Mouse (Mus musculus) heart, embryonic 14.5 days (tissue): Measurements from ENCODE around the gene Kpna4. TPM values are rescaled to one million over a fixed set of nuclear protein-coding genes. Genes with fewer than 3 reads are reported as not detected.

Source experiments
- ATAC-seq: fragments of 200-750 bp; cut with Nextera tagmentation; 2 replicates; pipeline ENCODE4 v1.8.0; 2017; ENCODE audit warnings: low read depth, moderate TSS enrichment; ENCODE audit not compliant: insufficient number of reproducible peaks, insufficient read depth, low FRiP score
- H3K27ac ChIP-seq, 2 experiments: fragments of 200-500 bp in 1 of 2; fragments of 300-500 bp in 1 of 2; sonication (generic) in 1 of 2; replicated peaks in 1 of 2; 2 replicates each; pipeline ENCODE4 v1.5.1; 2012 to 2014; ENCODE audit warnings: low read depth in 2 of 2, low read length in 2 of 2, control low read depth in 1 of 2, mild to moderate bottlenecking in 1 of 2, mixed read lengths in 1 of 2; ENCODE audit not compliant: control insufficient read depth in 1 of 2, insufficient read depth in 1 of 2
- H3K27me3 ChIP-seq: fragments of 300-500 bp; sonication (generic); 2 replicates; pipeline ENCODE4 v1.6.1; 2014; ENCODE audit warnings: mild to moderate bottlenecking, low read length, control low read depth; ENCODE audit not compliant: control insufficient read depth, insufficient read depth
- H3K36me3 ChIP-seq: fragments of 300-500 bp; sonication (generic); 2 replicates; pipeline ENCODE4 v1.6.1; 2014; ENCODE audit warnings: mild to moderate bottlenecking, control low read depth, low read length, mixed read lengths; ENCODE audit not compliant: control insufficient read depth, insufficient read depth
- H3K4me1 ChIP-seq, 2 experiments: fragments of 200-500 bp in 1 of 2; fragments of 300-500 bp in 1 of 2; sonication (generic) in 1 of 2; 2 replicates each; pipeline ENCODE4 v1.6.1; 2012 to 2014; ENCODE audit warnings: low read length in 2 of 2, control low read depth in 1 of 2, mixed read lengths in 1 of 2; ENCODE audit not compliant: control insufficient read depth in 2 of 2, insufficient read depth in 2 of 2
- H3K4me2 ChIP-seq: fragments of 300-500 bp; sonication (generic); 2 replicates; pipeline ENCODE4 v1.6.1; 2014; ENCODE audit warnings: mild to moderate bottlenecking, low read length
- H3K4me3 ChIP-seq, 2 experiments: fragments of 200-500 bp in 1 of 2; fragments of 300-500 bp in 1 of 2; sonication (generic) in 1 of 2; 2 replicates each; pipeline ENCODE4 v1.5.1; 2012 to 2014; ENCODE audit warnings: low read length in 2 of 2, mild to moderate bottlenecking in 2 of 2, control low read depth in 1 of 2, low read depth in 1 of 2, moderate library complexity in 1 of 2; ENCODE audit not compliant: control insufficient read depth in 1 of 2, insufficient read depth in 1 of 2
- H3K9ac ChIP-seq: fragments of 300-500 bp; sonication (generic); 2 replicates; pipeline ENCODE4 v1.6.1; 2014; ENCODE audit warnings: mild to moderate bottlenecking, low read length
- H3K9me3 ChIP-seq: fragments of 300-500 bp; sonication (generic); 2 replicates; pipeline ENCODE4 v1.6.1; 2016; ENCODE audit warnings: low read length, control low read depth; ENCODE audit not compliant: control insufficient read depth
- WGBS: fragments of 180-500 bp; shearing (Covaris S2); extraction: QIAGEN DNeasy Blood & Tissue Kit; methylation state at CpG from one replicate; pipeline ENCODE4 v1.1.7; 2014; 5-methylcytosine and 5-hydroxymethylcytosine counted together
- polyA plus RNA-seq: library from polyadenylated mRNA; unstranded; fragments of >200 nt; fragmentation: Nextera tagmentation; extraction: Ambion mirVana; gene quantifications from 2 replicates; pipeline ENCODE4 v1.2.1, GENCODE M21; 2014

Kpna4 gene
- polyA plus RNA-seq, 1 experiment from 2014 or later, result 31.2 TPM

DNA sequence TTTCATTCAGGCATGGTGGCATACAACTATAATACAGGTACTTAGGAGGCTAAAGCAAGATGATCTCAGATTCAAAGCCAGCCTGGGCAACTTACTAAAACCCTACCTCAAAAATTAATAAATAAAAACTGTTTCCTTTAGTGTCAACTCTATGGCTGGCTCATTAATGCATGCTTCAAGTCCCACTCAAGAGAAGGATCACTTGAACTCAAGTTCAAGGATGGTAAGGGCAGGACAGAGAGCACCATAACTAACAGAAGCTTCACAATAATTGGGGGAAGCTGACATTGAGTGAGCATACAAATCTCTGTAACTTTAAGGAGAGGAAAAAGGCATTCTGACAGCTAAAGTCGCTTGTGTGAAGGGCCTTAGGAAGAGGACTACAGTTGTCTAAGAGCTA is 13.0 kb downstream of the Kpna4 start:
- no peak for ATAC-seq
- Histone ChIP-seq H3K4me3 (no peak overlapping the region), H3K4me2 (no peak overlapping the region), H3K27me3 (no peaks in the 10 kb centered on the region), H3K4me1 (peaks cover 2 to 25% of the 10 kb centered on the region in 2 experiments; a peak in 3 of 4 replicates), H3K9ac (no peak overlapping the region), H3K9me3 (no peaks in the 10 kb centered on the region), H3K36me3 (no peaks in the 10 kb centered on the region), H3K27ac (no peak overlapping the region)
- WGBS, result 67% methylated on average over 1 of the region's 1 CpGs

DNA sequence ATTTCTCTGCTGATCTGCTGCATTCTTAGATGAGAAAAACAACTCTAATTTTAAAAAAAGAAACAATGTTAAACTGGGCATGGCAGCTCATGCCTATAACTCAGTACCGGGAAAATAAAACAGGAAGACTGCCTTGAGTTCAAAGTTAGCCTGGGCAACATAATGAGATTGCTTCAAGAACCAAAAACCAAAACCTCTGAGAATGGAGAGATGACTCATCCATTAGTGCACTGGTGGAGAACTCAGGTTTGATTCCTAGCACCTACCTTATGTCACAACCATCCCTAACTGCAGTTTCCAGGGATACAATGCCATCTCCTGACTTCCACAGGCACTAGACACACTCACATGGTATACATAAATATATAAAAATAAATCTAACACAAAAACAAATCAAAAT is 17.8 kb downstream of the Kpna4 start:
- Histone ChIP-seq H3K9me3 (no peaks in the 10 kb centered on the region), H3K9ac (no peak overlapping the region), H3K4me3 (no peak overlapping the region), H3K4me1 (no peaks in the 10 kb centered on the region), H3K27me3 (no peaks in the 10 kb centered on the region), H3K36me3 (no peaks in the 10 kb centered on the region), H3K4me2 (no peak overlapping the region), H3K27ac (no peak overlapping the region)
- ATAC-seq, result no peak
- 90% methylated on average over 1 of the region's 1 CpGs for whole genome bisulfite sequencing

DNA sequence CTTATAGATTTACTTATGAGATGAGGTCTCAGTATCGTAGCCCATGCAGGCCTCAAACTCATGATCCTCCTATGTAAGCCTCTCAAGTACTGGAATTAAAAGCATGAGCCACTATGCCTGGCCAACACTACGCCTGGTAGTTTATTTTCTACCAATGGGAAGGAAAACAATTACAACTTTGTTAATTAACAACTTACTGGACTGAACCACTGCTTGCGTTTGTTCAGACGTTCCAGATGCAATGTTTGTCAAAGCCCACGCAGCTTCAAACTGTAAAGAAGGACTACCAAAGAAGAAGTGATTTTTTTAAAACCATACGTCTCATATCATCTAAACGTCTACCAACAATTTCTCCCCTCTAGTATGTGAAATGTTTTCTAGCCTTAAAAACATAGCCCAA is 32.5 kb downstream of the Kpna4 start:
- no peak overlapping the region for H3K4me2 ChIP-seq
- peaks cover 72% of the 10 kb centered on the region for H3K36me3 ChIP-seq
- no peak overlapping the region for H3K4me3 ChIP-seq
- ATAC-seq, result no peak
- no peaks in the 10 kb centered on the region for H3K9me3 ChIP-seq
- H3K9ac ChIP-seq, result no peak overlapping the region
- no peak overlapping the region for H3K27ac ChIP-seq
- WGBS, result 93% methylated on average over 7 of the region's 7 CpGs
- H3K27me3 ChIP-seq, result no peaks in the 10 kb centered on the region
- H3K4me1 ChIP-seq, result no peaks in the 10 kb centered on the region

DNA sequence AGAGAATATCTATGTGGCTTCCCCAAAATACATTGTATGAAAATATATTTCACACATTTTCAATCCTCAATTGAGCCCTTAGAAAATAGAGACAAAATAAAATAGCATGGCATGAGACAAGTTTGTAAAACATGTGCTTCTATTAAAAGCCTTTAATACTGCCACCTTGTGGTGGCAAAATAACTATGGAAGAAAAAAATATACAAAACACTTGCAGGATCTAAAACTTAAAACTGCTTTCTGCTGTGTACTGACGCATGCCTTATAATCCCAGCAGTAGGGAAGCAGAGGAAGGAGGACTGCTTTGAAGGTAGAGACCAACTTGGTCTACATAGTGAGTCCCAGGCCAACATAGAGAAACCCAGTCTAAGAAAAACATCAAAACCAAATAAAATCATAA is 62.9 kb downstream of the Kpna4 start:
- Histone ChIP-seq H3K4me1 (peaks cover 0 to 8% of the 10 kb centered on the region in 2 experiments; a peak in 1 of 4 replicates), H3K4me3 (no peak overlapping the region), H3K36me3 (no peaks in the 10 kb centered on the region), H3K27ac (no peak overlapping the region), H3K27me3 (no peaks in the 10 kb centered on the region), H3K9ac (no peak overlapping the region), H3K9me3 (no peaks in the 10 kb centered on the region), H3K4me2 (no peak overlapping the region)
- WGBS, result 48% methylated on average over 1 of the region's 1 CpGs
- no peak for ATAC-seq

DNA sequence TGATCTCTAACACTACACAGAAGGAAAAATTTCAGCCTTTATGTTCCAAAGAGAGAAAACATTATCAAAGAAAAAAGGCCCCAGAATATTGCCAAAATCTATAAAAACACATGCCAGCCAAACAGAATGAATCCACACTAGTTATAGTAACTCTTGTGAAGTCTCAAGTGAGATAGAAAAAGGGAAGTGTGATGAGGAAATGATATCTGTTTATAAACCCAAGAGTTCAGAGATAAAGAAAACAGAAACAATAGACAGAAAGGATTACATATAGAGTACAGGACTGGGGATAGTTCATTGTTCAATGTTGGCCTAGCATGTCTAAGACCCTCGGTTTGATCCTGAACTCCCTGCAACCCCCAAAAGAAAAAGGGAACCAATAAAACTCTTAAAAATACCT is 64.1 kb downstream of the Kpna4 start:
- Histone ChIP-seq H3K9me3 (no peaks in the 10 kb centered on the region), H3K36me3 (no peaks in the 10 kb centered on the region), H3K4me2 (no peak overlapping the region), H3K27me3 (no peaks in the 10 kb centered on the region), H3K4me1 (peaks cover 0 to 6% of the 10 kb centered on the region in 2 experiments; a peak in 1 of 4 replicates), H3K4me3 (no peak overlapping the region), H3K9ac (no peak overlapping the region), H3K27ac (no peak overlapping the region)
- no peak for ATAC-seq
- 78% methylated on average over 1 of the region's 1 CpGs for WGBS

DNA sequence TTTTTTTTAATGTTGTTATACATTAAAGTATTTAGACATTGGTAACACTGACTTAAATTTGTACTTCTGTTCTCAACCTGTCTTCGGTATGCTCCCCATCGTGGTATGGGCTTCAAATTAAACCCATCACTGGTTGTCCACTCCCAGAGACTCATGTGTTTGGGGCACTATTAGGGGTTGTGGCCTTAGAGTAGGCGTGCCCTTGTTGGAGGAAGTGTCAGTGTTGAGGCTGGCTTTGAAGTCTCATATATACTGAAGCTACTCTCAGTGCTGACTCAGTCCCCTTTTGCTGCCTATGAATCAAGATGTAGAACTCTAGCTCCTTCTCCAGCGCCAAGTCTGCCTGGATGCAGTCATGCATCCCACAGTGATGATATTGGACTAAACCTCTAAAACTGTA is 66.2 kb downstream of the Kpna4 start:
- ATAC-seq, result no peak
- Histone ChIP-seq H3K27ac (no peak overlapping the region), H3K9me3 (no peaks in the 10 kb centered on the region), H3K4me3 (no peak overlapping the region), H3K36me3 (no peaks in the 10 kb centered on the region), H3K9ac (no peak overlapping the region), H3K27me3 (no peaks in the 10 kb centered on the region), H3K4me2 (no peak overlapping the region), H3K4me1 (no peaks in the 10 kb centered on the region)
- WGBS, result 92% methylated on average over 4 of the region's 4 CpGs

DNA sequence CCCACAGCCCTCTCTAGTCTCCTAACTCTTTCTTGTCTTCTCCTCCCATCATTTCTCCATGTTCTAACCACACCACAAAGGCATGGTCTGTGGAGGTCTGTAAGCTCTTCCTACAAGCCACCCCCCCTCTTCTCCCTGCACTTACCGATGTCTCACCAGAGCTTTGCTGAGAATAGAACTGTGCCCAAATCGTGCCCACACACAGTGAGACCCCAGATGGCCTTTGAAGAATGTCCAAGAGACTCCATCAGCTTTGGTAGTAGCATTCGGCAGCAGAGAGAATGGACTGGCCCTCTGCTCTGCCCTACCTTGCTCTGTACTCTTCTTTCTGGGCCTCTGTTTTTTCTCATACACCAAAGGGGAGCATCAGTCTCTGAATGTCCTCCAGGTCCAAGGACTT is 71.0 kb downstream of the Kpna4 start:
- Histone ChIP-seq H3K9me3 (no peaks in the 10 kb centered on the region), H3K27me3 (no peaks in the 10 kb centered on the region), H3K4me1 (no peaks in the 10 kb centered on the region), H3K4me2 (no peak overlapping the region), H3K36me3 (no peaks in the 10 kb centered on the region), H3K4me3 (no peak overlapping the region), H3K27ac (no peak overlapping the region), H3K9ac (no peak overlapping the region)
- ATAC-seq, result no peak
- 86% methylated on average over 3 of the region's 3 CpGs for WGBS

DNA sequence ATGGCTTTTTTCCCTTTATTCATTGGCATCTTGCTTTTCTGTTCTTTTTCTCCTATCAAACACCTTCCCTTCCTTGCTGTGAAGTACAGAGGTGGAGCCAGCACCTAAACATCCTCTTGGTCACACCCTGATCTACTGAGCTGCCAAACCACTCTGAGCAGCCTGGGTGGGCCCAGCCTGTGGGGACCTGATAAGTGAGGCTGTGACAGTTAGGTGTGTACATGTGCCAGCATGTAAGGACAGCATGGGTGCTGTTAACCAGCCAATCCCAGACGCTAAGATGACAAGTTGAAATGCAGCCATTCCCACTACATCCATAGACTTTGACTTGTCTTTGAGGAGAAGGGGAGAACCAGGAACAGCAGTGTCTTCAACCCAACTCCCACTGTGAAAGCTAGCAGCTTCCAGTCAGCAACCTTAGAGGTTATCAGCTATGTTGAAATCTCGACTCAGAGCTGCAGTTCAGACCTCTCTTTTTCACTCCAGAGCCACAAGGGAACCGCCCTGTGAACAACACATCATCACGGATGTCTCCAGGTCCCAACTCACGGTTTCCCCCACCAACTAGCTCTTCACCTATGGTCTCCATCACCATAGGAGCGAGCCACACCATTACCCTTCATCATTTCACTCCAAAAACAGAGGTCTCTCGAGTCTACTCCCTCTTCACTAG is 72.0 kb downstream of the Kpna4 start:
- H3K27me3 ChIP-seq, result no peaks in the 10 kb centered on the region
- ATAC-seq, result no peak
- no peaks in the 10 kb centered on the region for H3K4me1 ChIP-seq
- no peak overlapping the region for H3K4me3 ChIP-seq
- no peaks in the 10 kb centered on the region for H3K9me3 ChIP-seq
- H3K27ac ChIP-seq, result no peak overlapping the region
- no peak overlapping the region for H3K9ac ChIP-seq
- H3K36me3 ChIP-seq, result no peaks in the 10 kb centered on the region
- no peak overlapping the region for H3K4me2 ChIP-seq
- 72% methylated on average over 7 of the region's 7 CpGs for WGBS
